Mouse (Mus musculus): ENCODE data around the gene Wnt7a. TPM values are rescaled to one million over a fixed set of nuclear protein-coding genes. Genes with fewer than 3 reads are reported as not detected.

The Wnt7a gene
- total RNA-seq, 2 experiments from 2014 or later: not detected

GRCm38 (mm10) chr6:91379266-91379665 is 31.9 kb downstream of the Wnt7a start:
- H3K4me3 ChIP-seq: no peak overlapping the region
- TF ChIP-seq CTCF (IDR thresholded peaks at IDR 0.05): no peak

GRCm38 (mm10) chr6:91372977-91373376 is 38.2 kb downstream of the Wnt7a start:
- DNase-seq: no peak
- no peak overlapping the region for H3K4me3 ChIP-seq
- intact Hi-C loops (cut with DNase I): no loop called here
- no peak overlapping the region for H3K27ac ChIP-seq
- no peak for TF ChIP-seq CTCF (IDR thresholded peaks at IDR 0.05)

More at GRCm38 (mm10) chr6:91379266-91379665, 31.9 kb downstream of the Wnt7a start:
- intact Hi-C loops (cut with DNase I): no loop called here
- no peak for DNase-seq
- H3K27ac ChIP-seq: no peak overlapping the region

DNA sequence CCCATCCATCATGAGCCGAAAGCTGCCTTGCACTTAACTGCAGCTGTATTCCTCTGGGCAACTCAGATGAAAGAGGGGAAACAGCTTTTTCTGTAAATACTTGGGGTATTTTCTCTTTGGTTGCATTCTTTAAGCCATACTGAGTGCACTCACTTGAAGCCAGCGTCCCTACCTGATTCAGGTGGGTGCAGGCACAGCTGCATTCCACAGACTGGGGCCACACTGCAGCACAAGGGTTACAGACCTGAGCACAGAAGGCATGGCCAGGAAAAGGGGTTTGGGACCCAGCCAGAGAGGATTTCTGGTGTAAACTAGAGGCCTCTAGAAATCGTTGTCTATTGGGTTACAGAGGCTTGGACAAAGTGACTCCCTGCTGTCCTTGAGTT is 38.6 kb downstream of the Wnt7a start:
- intact Hi-C loops (cut with DNase I): no loop called here
- DNase-seq: no peak
- no peak for TF ChIP-seq CTCF (IDR thresholded peaks at IDR 0.05)
- no peak overlapping the region for H3K4me3 ChIP-seq
- H3K27ac ChIP-seq: no peak overlapping the region

DNA sequence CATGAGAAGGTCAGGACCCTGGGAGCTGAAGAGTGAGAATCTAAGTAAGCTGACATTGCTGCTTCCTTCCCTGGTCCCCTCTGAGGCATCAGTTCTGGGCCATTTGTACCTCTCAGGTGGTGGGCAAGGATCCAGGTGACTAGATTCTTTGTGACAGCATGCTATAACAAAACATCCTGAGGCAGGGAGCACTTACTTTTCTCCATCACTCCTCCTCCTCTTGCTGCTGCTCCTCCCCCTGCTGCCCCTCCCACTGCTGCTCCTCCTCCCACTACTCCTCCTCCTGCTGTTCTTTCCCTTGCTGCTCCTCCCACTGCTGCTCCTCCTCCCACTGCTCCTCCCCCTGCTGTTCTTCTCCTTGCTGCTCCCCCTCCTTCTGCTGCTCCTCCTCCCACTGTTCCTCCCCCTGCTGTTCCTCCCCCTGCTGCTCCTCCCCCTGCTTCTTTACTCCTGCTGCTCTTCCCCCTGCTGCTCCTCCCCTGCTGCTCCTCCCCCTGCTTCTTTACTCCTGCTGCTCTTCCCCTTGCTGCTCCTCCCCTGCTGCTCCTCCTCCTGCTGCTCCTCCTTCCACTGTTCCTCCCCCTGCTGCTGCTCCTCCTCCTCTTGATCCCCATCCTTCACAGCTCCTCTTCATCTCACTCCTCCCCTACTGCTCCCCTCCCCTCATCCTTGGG is 39.1 kb downstream of the Wnt7a start:
- no peak for TF ChIP-seq CTCF (IDR thresholded peaks at IDR 0.05)
- no peak for DNase-seq
- no peak overlapping the region for H3K4me3 ChIP-seq
- intact Hi-C loops (cut with DNase I): no loop called here
- H3K27ac ChIP-seq: no peak overlapping the region

DNA sequence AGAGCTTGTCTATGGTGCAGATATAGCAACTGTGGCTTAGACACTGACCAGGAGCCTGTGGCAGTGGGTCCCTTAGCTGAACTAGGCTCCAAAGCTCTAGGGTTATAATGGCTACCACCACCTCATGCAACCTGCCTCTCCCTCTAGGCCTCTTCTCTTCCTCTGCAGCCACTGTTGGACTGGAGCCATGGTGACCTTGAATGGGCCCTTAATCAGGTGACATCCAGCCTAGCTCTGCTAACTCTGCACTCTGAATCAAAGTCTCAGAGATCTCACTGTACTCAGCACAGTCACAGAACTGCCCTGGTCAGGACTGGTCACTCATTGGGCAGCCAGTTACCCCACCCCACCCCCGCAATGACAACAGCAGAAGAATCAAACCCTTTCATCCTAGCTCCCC is 44.4 kb downstream of the Wnt7a start:
- intact Hi-C loops (cut with DNase I): no loop called here
- no peak for TF ChIP-seq CTCF (IDR thresholded peaks at IDR 0.05)
- DNase-seq: peak; percentile 36
- Histone ChIP-seq H3K4me3 (no peak overlapping the region), H3K27ac (no peak overlapping the region)

DNA sequence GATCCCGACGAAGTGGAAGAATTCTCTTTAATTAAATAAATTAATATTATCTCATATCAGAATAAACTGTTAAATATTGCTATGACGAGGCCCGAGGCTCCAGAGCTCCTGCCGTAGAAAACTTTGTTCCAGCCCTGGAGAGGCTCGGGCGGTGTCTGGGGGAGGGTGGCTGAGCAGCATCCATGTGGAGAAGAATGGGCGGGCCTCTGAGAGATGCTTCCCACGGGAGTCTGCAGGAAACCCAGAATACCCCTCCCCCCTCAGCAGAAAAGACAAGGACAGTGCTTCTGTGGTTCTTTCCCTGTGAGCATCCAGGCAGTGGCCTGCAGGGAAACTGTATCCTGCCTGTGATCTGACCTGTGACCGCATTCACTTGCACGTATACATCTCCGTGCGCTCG is 45.7 kb downstream of the Wnt7a start:
- DNase-seq: no peak
- H3K27ac ChIP-seq: no peak overlapping the region
- intact Hi-C loops (cut with DNase I): no loop called here
- no peak overlapping the region for H3K4me3 ChIP-seq
- TF ChIP-seq CTCF (IDR thresholded peaks at IDR 0.05): no peak

GRCm38 (mm10) chr6:91362756-91363155 is 48.4 kb downstream of the Wnt7a start:
- no peak for TF ChIP-seq CTCF (IDR thresholded peaks at IDR 0.05)
- Histone ChIP-seq H3K27ac (no peak overlapping the region), H3K4me3 (no peak overlapping the region)
- no peak for DNase-seq
- intact Hi-C loops (cut with DNase I): no loop called here

DNA sequence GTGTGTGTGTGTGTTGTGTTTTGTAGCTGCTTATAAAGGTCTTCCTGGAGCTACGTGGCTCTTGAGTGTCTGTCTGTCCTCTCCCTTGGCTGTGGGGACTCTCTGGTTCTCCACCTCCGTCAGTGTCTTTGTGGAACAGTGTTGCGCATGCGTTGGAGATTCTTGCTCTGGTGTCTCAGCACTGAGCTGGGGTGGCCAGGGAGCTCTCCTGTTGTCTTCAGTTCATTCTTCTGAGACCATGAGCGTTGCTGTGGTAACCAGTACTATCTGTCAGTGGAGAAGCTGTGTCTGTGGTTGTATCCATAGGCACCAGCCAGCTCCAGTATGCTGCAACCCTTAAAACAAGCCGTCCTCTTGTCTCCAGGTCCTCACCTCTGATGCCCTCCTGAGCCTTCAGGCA is 50.2 kb downstream of the Wnt7a start:
- intact Hi-C loops (cut with DNase I): no loop called here
- H3K27ac ChIP-seq: no peak overlapping the region
- DNase-seq: no peak
- TF ChIP-seq CTCF (IDR thresholded peaks at IDR 0.05): no peak
- H3K4me3 ChIP-seq: no peak overlapping the region

GRCm38 (mm10) chr6:91360371-91360690 is 50.8 kb downstream of the Wnt7a start:
- Histone ChIP-seq H3K4me3 (no peak overlapping the region), H3K27ac (no peak overlapping the region)
- DNase-seq: no peak
- intact Hi-C loops (cut with DNase I): no loop called here
- TF ChIP-seq CTCF (IDR thresholded peaks at IDR 0.05): no peak

DNA sequence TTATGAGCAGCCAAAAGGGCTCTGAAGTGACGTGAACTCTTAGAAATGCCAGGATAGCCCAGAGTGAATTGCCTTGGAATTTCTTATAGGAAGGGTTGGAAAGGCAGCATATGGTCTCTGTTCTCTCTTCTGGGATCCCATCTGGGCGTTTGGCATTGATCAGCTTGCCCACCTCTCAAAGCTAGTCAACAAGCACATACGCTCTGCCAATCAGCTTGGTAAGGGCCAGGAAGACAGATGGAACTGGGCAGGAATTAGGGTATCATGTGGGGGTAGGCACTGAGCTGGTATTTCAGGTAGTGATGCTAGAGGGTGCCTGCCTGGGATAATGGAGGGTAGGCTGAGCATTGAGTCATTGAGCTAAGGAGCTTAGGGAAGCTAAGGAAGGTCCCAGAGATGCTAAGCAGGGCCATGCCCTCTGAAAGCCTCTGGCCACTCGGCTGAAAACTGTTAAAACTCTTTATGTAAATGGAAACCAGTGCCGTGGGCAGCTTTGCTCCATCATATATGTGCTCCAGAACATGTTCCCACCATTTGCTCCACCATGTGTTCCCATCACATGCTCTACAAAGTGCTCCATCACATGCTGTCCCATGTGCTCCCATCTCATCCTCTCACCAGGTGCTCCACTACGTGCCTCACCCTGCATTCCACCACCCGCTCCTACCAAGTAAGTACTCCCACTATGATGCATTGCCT is 51.3 kb downstream of the Wnt7a start:
- TF ChIP-seq CTCF (IDR thresholded peaks at IDR 0.05): no peak
- intact Hi-C loops (cut with DNase I): no loop called here
- no peak for DNase-seq
- Histone ChIP-seq H3K4me3 (no peak overlapping the region), H3K27ac (no peak overlapping the region)

DNA sequence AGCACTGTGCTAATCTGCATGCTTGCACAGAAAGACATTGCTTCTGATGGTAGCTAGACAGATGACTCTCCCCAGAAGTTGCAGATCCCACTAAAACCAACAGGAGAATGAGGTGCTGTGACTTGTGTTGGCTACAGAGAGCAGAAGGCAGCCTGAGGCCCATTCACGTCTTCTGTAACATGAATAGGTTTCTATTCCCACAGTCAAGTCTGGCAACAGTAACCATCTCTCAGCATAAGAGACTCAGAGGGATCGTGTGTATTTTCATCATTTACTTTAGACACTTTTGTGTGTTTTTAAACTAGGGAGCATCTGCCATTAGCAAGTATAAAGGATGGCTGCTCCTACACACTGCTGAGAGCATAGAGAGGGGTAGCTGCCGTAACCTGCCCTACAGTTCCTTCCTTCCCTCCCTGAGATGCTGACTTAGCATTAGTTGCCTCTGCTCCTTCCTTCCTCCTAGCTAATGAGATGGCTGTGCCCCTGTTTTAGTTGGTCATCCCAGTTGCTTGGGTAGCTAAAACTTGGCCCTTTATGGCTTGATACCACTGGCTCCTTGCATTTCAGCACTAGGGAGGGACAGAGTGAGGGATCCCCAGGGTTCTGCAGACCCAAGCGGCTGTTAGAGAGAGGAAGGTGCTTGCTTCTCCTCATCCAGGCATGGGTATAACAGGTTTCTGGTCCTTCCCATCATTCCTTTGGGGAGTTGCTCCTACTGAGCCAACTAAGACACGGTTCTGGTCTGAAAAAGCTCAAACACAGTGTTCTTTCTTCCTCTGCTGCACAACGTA is 52.1 kb downstream of the Wnt7a start:
- no peak overlapping the region for H3K4me3 ChIP-seq
- intact Hi-C loops (cut with DNase I): no loop called here
- TF ChIP-seq CTCF (IDR thresholded peaks at IDR 0.05): no peak

GRCm38 (mm10) chr6:91358394-91358793 is 52.8 kb downstream of the Wnt7a start:
- H3K4me3 ChIP-seq: no peak overlapping the region
- no peak overlapping the region for H3K27ac ChIP-seq
- DNase-seq: no peak
- no peak for TF ChIP-seq CTCF (IDR thresholded peaks at IDR 0.05)
- intact Hi-C loops (cut with DNase I): no loop called here

More for the DNA sequence above, 52.1 kb downstream of the Wnt7a start:
- H3K27ac ChIP-seq: no peak overlapping the region
- DNase-seq: no peak

- intact Hi-C loops (cut with DNase I): no loop called here
- TF ChIP-seq CTCF (IDR thresholded peaks at IDR 0.05): no peak
- DNase-seq: no peak
- H3K27ac ChIP-seq: no peak overlapping the region
- no peak overlapping the region for H3K4me3 ChIP-seq
Measured at GRCm38 (mm10) chr6:91357238-91357876, 53.8 kb downstream of the Wnt7a start.

Measured in gastrocnemius, adult 2 months (tissue).